Mouse (Mus musculus) stomach, embryonic 14.5 days (tissue): ENCODE data around the gene Bud23. TPM values are rescaled to one million over a fixed set of nuclear protein-coding genes. Genes with fewer than 3 reads are reported as not detected.
A peak's percentile ranks its signal among the peaks of the same experiment; 100 is the strongest.
"Not testable (repeated sequence)": the region's sequence is repeated elsewhere in the genome, so short reads cannot be mapped to it uniquely, and the experiment has no call there.

Experiments used
- ATAC-seq: fragments of 200-750 bp; cut with Nextera tagmentation; 2 replicates; pipeline ENCODE4 v1.8.0; 2017; ENCODE audit warnings: low read depth, moderate TSS enrichment; ENCODE audit not compliant: insufficient number of reproducible peaks, insufficient read depth, low FRiP score
- H3K27ac ChIP-seq: fragments of 300-500 bp; sonication (generic); 2 replicates; pipeline ENCODE4 v1.5.1; 2014; ENCODE audit warnings: mild to moderate bottlenecking, low read length, moderate library complexity, mixed read lengths
- H3K27me3 ChIP-seq: fragments of 300-500 bp; sonication (generic); 2 replicates; pipeline ENCODE4 v1.6.1; 2014; ENCODE audit warnings: low read length, control low read depth, mixed read lengths; ENCODE audit not compliant: control insufficient read depth, insufficient read depth
- H3K36me3 ChIP-seq: fragments of 300-500 bp; sonication (generic); 2 replicates; pipeline ENCODE4 v1.6.1; 2014; ENCODE audit warnings: mild to moderate bottlenecking, control low read depth, low read length, moderate library complexity, mixed read lengths; ENCODE audit not compliant: control insufficient read depth, insufficient read depth
- H3K4me1 ChIP-seq: fragments of 300-500 bp; sonication (generic); 2 replicates; pipeline ENCODE4 v1.6.1; 2014; ENCODE audit warnings: low read length, control low read depth, mixed read lengths; ENCODE audit not compliant: control insufficient read depth, insufficient read depth
- H3K4me2 ChIP-seq: fragments of 300-500 bp; sonication (generic); replicated peaks from 2 replicates; pipeline ENCODE4 v1.6.1; 2014; ENCODE audit warnings: low read depth, low read length, control low read depth
- H3K4me3 ChIP-seq: fragments of 300-500 bp; sonication (generic); 2 replicates; pipeline ENCODE4 v1.5.1; 2014; ENCODE audit warnings: low read depth, low read length, control low read depth
- H3K9ac ChIP-seq: fragments of 300-500 bp; sonication (generic); replicated peaks from 2 replicates; pipeline ENCODE4 v1.6.1; 2014; ENCODE audit warnings: low read depth, mild to moderate bottlenecking, control low read depth, low read length, moderate library complexity, mixed read lengths
- H3K9me3 ChIP-seq: fragments of 300-500 bp; sonication (generic); 2 replicates; pipeline ENCODE4 v1.6.1; 2016; ENCODE audit warnings: low read depth, low read length, control low read depth; ENCODE audit not compliant: control insufficient read depth
- WGBS: fragments of 180-500 bp; shearing (Covaris S2); extraction: QIAGEN DNeasy Blood & Tissue Kit; methylation state at CpG from one replicate; pipeline ENCODE4 v1.1.7; 2014; 5-methylcytosine and 5-hydroxymethylcytosine counted together
- polyA plus RNA-seq: library from polyadenylated mRNA; unstranded; fragments of >200 nt; fragmentation: Nextera tagmentation; extraction: Ambion mirVana; gene quantifications from 2 replicates; pipeline ENCODE4 v1.2.1, GENCODE M21; 2014

The Bud23 gene
- polyA plus RNA-seq: 95.2 and 99.0 TPM in 2 replicates

GRCm38 (mm10) chr5:135064909-135065446 lies at the start of gene Bud23:
Gene Bud23, minus strand, starts transcription at chr5:135064959.
- H3K4me3 ChIP-seq: peak within 1 kb of the TSS; percentile 97
- not testable (repeated sequence) for H3K27me3 ChIP-seq, H3K9me3 ChIP-seq, ATAC-seq
- H3K36me3 ChIP-seq: peaks cover 17% of the 10 kb centered on the region; the same call in 1 of the 2 replicates
- H3K27ac ChIP-seq: peak within 1 kb of the TSS; percentile 27; the same call in 1 of the 2 replicates
- H3K4me2 ChIP-seq: peak within 1 kb of the TSS; percentile 70
- 68% methylated on average over 9 of the region's 9 CpGs for WGBS
- peaks cover 12% of the 10 kb centered on the region; the same call in 1 of the 2 replicates for H3K4me1 ChIP-seq
- peak within 1 kb of the TSS; percentile 82 for H3K9ac ChIP-seq

- no peak overlapping the region for H3K4me2 ChIP-seq
- 83% methylated on average over 12 of the region's 12 CpGs for WGBS
- no peaks in the 10 kb centered on the region; the same call in 1 of the 2 replicates for H3K4me1 ChIP-seq
- no peaks in the 10 kb centered on the region for H3K27me3 ChIP-seq
- no peaks in the 10 kb centered on the region for H3K9me3 ChIP-seq
- no peak for ATAC-seq
- no peaks in the 10 kb centered on the region for H3K36me3 ChIP-seq
- no peak overlapping the region for H3K27ac ChIP-seq
- H3K4me3 ChIP-seq: no peak overlapping the region
- H3K9ac ChIP-seq: no peak overlapping the region
These were observed 49.0 kb upstream of the Bud23 start for GRCm38 (mm10) chr5:135113782-135114181.

DNA sequence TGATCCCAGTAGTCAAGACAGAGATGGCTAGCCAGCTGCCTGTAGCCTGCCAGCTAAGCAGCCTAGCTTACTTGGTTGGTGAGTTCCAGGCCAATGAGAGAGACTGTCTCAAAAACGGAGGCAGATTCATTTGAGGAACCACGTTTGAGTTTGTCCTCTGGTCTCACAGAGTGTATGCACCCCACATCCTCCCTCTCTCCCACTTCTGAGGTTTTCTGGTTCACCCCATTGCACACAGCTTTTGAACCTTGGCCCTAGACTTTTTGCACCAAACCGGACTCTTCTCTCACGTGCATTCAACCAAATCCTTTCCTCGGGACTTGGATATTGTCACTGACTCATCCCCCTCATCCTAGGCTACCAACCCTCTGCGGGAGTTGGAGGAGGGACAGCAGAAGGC lies 45.2 kb upstream of the Bud23 start:
- no peak overlapping the region for H3K4me3 ChIP-seq
- H3K36me3 ChIP-seq: no peaks in the 10 kb centered on the region
- H3K9me3 ChIP-seq: no peaks in the 10 kb centered on the region
- no peak for ATAC-seq
- no peak overlapping the region for H3K9ac ChIP-seq
- WGBS: 71% methylated on average over 6 of the region's 6 CpGs
- no peak overlapping the region for H3K4me2 ChIP-seq
- no peak overlapping the region for H3K27ac ChIP-seq
- H3K4me1 ChIP-seq: 0 out of 2 replicates have a peak, but pooled peaks cover 4% of the 10 kb centered on the region
- H3K27me3 ChIP-seq: peaks cover 18% of the 10 kb centered on the region

DNA sequence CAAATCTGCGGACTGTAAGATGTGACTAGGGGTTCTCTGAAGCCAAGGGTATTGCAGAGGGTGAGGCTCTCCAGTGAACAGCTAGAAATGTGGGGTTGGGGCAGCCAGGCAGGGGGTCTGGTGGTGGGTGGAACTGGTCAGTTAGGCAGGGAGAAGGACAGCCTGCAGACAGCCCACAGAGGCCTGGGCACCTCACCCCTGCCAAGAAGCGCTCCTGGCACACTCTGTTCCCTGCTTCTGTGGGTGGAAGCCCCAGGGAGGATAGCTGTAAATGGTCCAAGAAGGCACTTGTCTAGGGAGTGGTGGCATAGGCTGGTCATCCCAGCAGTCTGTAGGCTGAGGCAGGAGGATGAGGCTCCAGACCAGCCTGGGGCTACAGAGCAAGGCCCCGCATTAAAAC lies 44.7 kb upstream of the Bud23 start:
- 84% methylated on average over 3 of the region's 3 CpGs for WGBS
- no peak overlapping the region for H3K9ac ChIP-seq
- 0 out of 2 replicates have a peak, but pooled peaks cover 4% of the 10 kb centered on the region for H3K4me1 ChIP-seq
- H3K4me3 ChIP-seq: no peak overlapping the region
- no peak overlapping the region for H3K4me2 ChIP-seq
- no peak overlapping the region for H3K27ac ChIP-seq
- no peaks in the 10 kb centered on the region for H3K36me3 ChIP-seq
- H3K9me3 ChIP-seq: no peaks in the 10 kb centered on the region
- peaks cover 18% of the 10 kb centered on the region for H3K27me3 ChIP-seq
- no peak for ATAC-seq

GRCm38 (mm10) chr5:135109017-135109416 lies 44.3 kb upstream of the Bud23 start:
- Histone ChIP-seq H3K36me3 (no peaks in the 10 kb centered on the region), H3K9ac (no peak overlapping the region), H3K27me3 (peaks cover 18% of the 10 kb centered on the region), H3K4me3 (no peak overlapping the region), H3K4me2 (no peak overlapping the region), H3K27ac (no peak overlapping the region), H3K9me3 (no peaks in the 10 kb centered on the region), H3K4me1 (0 out of 2 replicates have a peak, but pooled peaks cover 4% of the 10 kb centered on the region)
- 62% methylated on average over 6 of the region's 6 CpGs for WGBS
- ATAC-seq: no peak

GRCm38 (mm10) chr5:135107521-135108501 lies 43.1 kb upstream of the Bud23 start:
- 10% methylated on average over 40 of the region's 40 CpGs for WGBS
- Histone ChIP-seq H3K4me3 (peak overlapping the region; percentile 46; the same call in 1 of the 2 replicates), H3K4me1 (0 out of 2 replicates have a peak, but pooled peaks cover 4% of the 10 kb centered on the region), H3K9ac (no peak overlapping the region), H3K4me2 (peak overlapping the region; percentile 94), H3K36me3 (no peaks in the 10 kb centered on the region), H3K9me3 (no peaks in the 10 kb centered on the region), H3K27ac (no peak overlapping the region), H3K27me3 (peaks cover 18% of the 10 kb centered on the region)
- peak; percentile 61; the same call in 1 of the 2 replicates for ATAC-seq

- H3K36me3 ChIP-seq: no peaks in the 10 kb centered on the region
- ATAC-seq: peak; percentile 84
- peak overlapping the region; percentile 15; the same call in 1 of the 2 replicates for H3K9ac ChIP-seq
- no peaks in the 10 kb centered on the region for H3K9me3 ChIP-seq
- H3K27me3 ChIP-seq: peaks cover 18% of the 10 kb centered on the region
- WGBS: under 1% methylated on average over 48 of the region's 48 CpGs
- no peak overlapping the region for H3K27ac ChIP-seq
- H3K4me2 ChIP-seq: peak overlapping the region; percentile 94
- H3K4me1 ChIP-seq: 0 out of 2 replicates have a peak, but pooled peaks cover 4% of the 10 kb centered on the region
- peak overlapping the region; percentile 46 for H3K4me3 ChIP-seq
These were observed 42.0 kb upstream of the Bud23 start for GRCm38 (mm10) chr5:135106758-135107256.

GRCm38 (mm10) chr5:135103999-135104660 lies 39.4 kb upstream of the Bud23 start:
- Histone ChIP-seq H3K27ac (no peak overlapping the region), H3K27me3 (peaks cover 18% of the 10 kb centered on the region), H3K4me1 (0 out of 2 replicates have a peak, but pooled peaks cover 4% of the 10 kb centered on the region), H3K4me3 (no peak overlapping the region), H3K9ac (no peak overlapping the region), H3K9me3 (no peaks in the 10 kb centered on the region), H3K36me3 (no peaks in the 10 kb centered on the region), H3K4me2 (no peak overlapping the region)
- ATAC-seq: no peak
- 68% methylated on average over 11 of the region's 11 CpGs for WGBS
